Mouse (Mus musculus): ENCODE results near the gene Gm1043. TPM values are rescaled to one million over a fixed set of nuclear protein-coding genes. Genes with fewer than 3 reads are reported as not detected.
A peak's percentile ranks its signal among the peaks of the same experiment; 100 is the strongest.

Gene Gm1043
- polyA plus RNA-seq, 1 experiment = not detected

GRCm38 (mm10) chr5:37245651-37246050 lies 160.5 kb downstream of the Gm1043 start:
- H3K36me3 ChIP-seq (ENCODE audit: control insufficient read depth, insufficient read depth, low read length, poor library complexity, severe bottlenecking) = no peaks in the 10 kb centered on the region
- no peaks in the 10 kb centered on the region for H3K27me3 ChIP-seq (ENCODE audit: control insufficient read depth, insufficient read depth, low read length, poor library complexity, severe bottlenecking)
- peak overlapping the region; percentile 71 for H3K4me3 ChIP-seq (ENCODE audit: low read depth, low read length)
- peaks cover 5% of the 10 kb centered on the region for H3K4me1 ChIP-seq (ENCODE audit: control insufficient read depth, insufficient read depth, low read length)
- H3K9ac ChIP-seq (ENCODE audit: low read depth, poor library complexity, severe bottlenecking) = peak overlapping the region; percentile 67
- no peaks in the 10 kb centered on the region for H3K9me3 ChIP-seq (replicated peaks; ENCODE audit: control insufficient read depth, insufficient read depth, low read length, poor library complexity, severe bottlenecking)
- H3K27ac ChIP-seq (ENCODE audit: insufficient read depth, low read length) = peak overlapping the region; percentile 67
- 0 out of 2 replicates have a peak, but pooled peaks have one; percentile 5 for TF ChIP-seq EP300 (IDR thresholded peaks at IDR 0.05; ENCODE audit: insufficient read depth, low read depth, low read length)
- TF ChIP-seq POLR2A (IDR thresholded peaks at IDR 0.05; ENCODE audit: insufficient read depth, low read length) = no peak

- no peaks in the 10 kb centered on the region for H3K27me3 ChIP-seq (ENCODE audit: control insufficient read depth, insufficient read depth, low read length, poor library complexity, severe bottlenecking)
- peaks cover 5% of the 10 kb centered on the region for H3K4me1 ChIP-seq (ENCODE audit: control insufficient read depth, insufficient read depth, low read length)
- H3K27ac ChIP-seq (ENCODE audit: insufficient read depth, low read length) = peak overlapping the region; percentile 79
These were observed 161.2 kb downstream of the Gm1043 start for GRCm38 (mm10) chr5:37246138-37246910.

GRCm38 (mm10) chr5:37247456-37247855 lies 162.3 kb downstream of the Gm1043 start:
- H3K9ac ChIP-seq (ENCODE audit: low read depth, poor library complexity, severe bottlenecking) = no peak overlapping the region
- H3K27me3 ChIP-seq (ENCODE audit: control insufficient read depth, insufficient read depth, low read length, poor library complexity, severe bottlenecking) = no peaks in the 10 kb centered on the region
- peak overlapping the region; percentile 1; the same call in 1 of the 2 replicates for H3K4me3 ChIP-seq (ENCODE audit: low read depth, low read length)
- H3K4me1 ChIP-seq (ENCODE audit: control insufficient read depth, insufficient read depth, low read length) = peaks cover 5% of the 10 kb centered on the region
- no peaks in the 10 kb centered on the region for H3K36me3 ChIP-seq (ENCODE audit: control insufficient read depth, insufficient read depth, low read length, poor library complexity, severe bottlenecking)
- no peaks in the 10 kb centered on the region for H3K9me3 ChIP-seq (replicated peaks; ENCODE audit: control insufficient read depth, insufficient read depth, low read length, poor library complexity, severe bottlenecking)
- TF ChIP-seq EP300 (IDR thresholded peaks at IDR 0.05; ENCODE audit: insufficient read depth, low read depth, low read length) (peak; percentile 92), CTCF (IDR thresholded peaks at IDR 0.05; ENCODE audit: low read depth, low read length) (no peak), POLR2A (IDR thresholded peaks at IDR 0.05; ENCODE audit: insufficient read depth, low read length) (no peak)
- peak overlapping the region; percentile 66 for H3K27ac ChIP-seq (ENCODE audit: insufficient read depth, low read length)

More at GRCm38 (mm10) chr5:37246138-37246910, 161.2 kb downstream of the Gm1043 start:
- Histone ChIP-seq H3K36me3 (ENCODE audit: control insufficient read depth, insufficient read depth, low read length, poor library complexity, severe bottlenecking) (no peaks in the 10 kb centered on the region), H3K9me3 (replicated peaks; ENCODE audit: control insufficient read depth, insufficient read depth, low read length, poor library complexity, severe bottlenecking) (no peaks in the 10 kb centered on the region), H3K9ac (ENCODE audit: low read depth, poor library complexity, severe bottlenecking) (peak overlapping the region; percentile 67), H3K4me3 (ENCODE audit: low read depth, low read length) (peak overlapping the region; percentile 71)
- TF ChIP-seq CTCF (IDR thresholded peaks at IDR 0.05; ENCODE audit: low read depth, low read length) = no peak
- no peak for TF ChIP-seq POLR2A (IDR thresholded peaks at IDR 0.05; ENCODE audit: insufficient read depth, low read length)
- TF ChIP-seq EP300 (IDR thresholded peaks at IDR 0.05; ENCODE audit: insufficient read depth, low read depth, low read length) = peak; percentile 94

- H3K27ac ChIP-seq (ENCODE audit: insufficient read depth, low read length) = no peak overlapping the region
- no peaks in the 10 kb centered on the region for H3K9me3 ChIP-seq (replicated peaks; ENCODE audit: control insufficient read depth, insufficient read depth, low read length, poor library complexity, severe bottlenecking)
- peaks cover 2% of the 10 kb centered on the region for H3K4me1 ChIP-seq (ENCODE audit: control insufficient read depth, insufficient read depth, low read length)
- TF ChIP-seq EP300 (IDR thresholded peaks at IDR 0.05; ENCODE audit: insufficient read depth, low read depth, low read length) = peak; percentile 72
- no peak for TF ChIP-seq POLR2A (IDR thresholded peaks at IDR 0.05; ENCODE audit: insufficient read depth, low read length)
- no peak for TF ChIP-seq CTCF (IDR thresholded peaks at IDR 0.05; ENCODE audit: low read depth, low read length)
- no peak overlapping the region for H3K9ac ChIP-seq (ENCODE audit: low read depth, poor library complexity, severe bottlenecking)
- no peaks in the 10 kb centered on the region for H3K27me3 ChIP-seq (ENCODE audit: control insufficient read depth, insufficient read depth, low read length, poor library complexity, severe bottlenecking)
- no peak overlapping the region for H3K4me3 ChIP-seq (ENCODE audit: low read depth, low read length)
- no peaks in the 10 kb centered on the region for H3K36me3 ChIP-seq (ENCODE audit: control insufficient read depth, insufficient read depth, low read length, poor library complexity, severe bottlenecking)
These were observed 163.7 kb downstream of the Gm1043 start for GRCm38 (mm10) chr5:37248870-37249269.

GRCm38 (mm10) chr5:37251596-37251995 lies 166.4 kb downstream of the Gm1043 start:
- Histone ChIP-seq H3K36me3 (ENCODE audit: control insufficient read depth, insufficient read depth, low read length, poor library complexity, severe bottlenecking) (no peaks in the 10 kb centered on the region), H3K9me3 (replicated peaks; ENCODE audit: control insufficient read depth, insufficient read depth, low read length, poor library complexity, severe bottlenecking) (no peaks in the 10 kb centered on the region), H3K27me3 (ENCODE audit: control insufficient read depth, insufficient read depth, low read length, poor library complexity, severe bottlenecking) (no peaks in the 10 kb centered on the region), H3K4me3 (ENCODE audit: low read depth, low read length) (no peak overlapping the region), H3K27ac (ENCODE audit: insufficient read depth, low read length) (no peak overlapping the region), H3K4me1 (ENCODE audit: control insufficient read depth, insufficient read depth, low read length) (peaks cover 2% of the 10 kb centered on the region), H3K9ac (ENCODE audit: low read depth, poor library complexity, severe bottlenecking) (no peak overlapping the region)
- TF ChIP-seq CTCF (IDR thresholded peaks at IDR 0.05; ENCODE audit: low read depth, low read length) (no peak), POLR2A (IDR thresholded peaks at IDR 0.05; ENCODE audit: insufficient read depth, low read length) (no peak)

GRCm38 (mm10) chr5:37252101-37252804 lies 167.1 kb downstream of the Gm1043 start:
- Histone ChIP-seq H3K9me3 (replicated peaks; ENCODE audit: control insufficient read depth, insufficient read depth, low read length, poor library complexity, severe bottlenecking) (no peaks in the 10 kb centered on the region), H3K4me1 (ENCODE audit: control insufficient read depth, insufficient read depth, low read length) (peaks cover 2% of the 10 kb centered on the region), H3K9ac (ENCODE audit: low read depth, poor library complexity, severe bottlenecking) (no peak overlapping the region), H3K27me3 (ENCODE audit: control insufficient read depth, insufficient read depth, low read length, poor library complexity, severe bottlenecking) (no peaks in the 10 kb centered on the region), H3K27ac (ENCODE audit: insufficient read depth, low read length) (no peak overlapping the region), H3K36me3 (ENCODE audit: control insufficient read depth, insufficient read depth, low read length, poor library complexity, severe bottlenecking) (no peaks in the 10 kb centered on the region), H3K4me3 (ENCODE audit: low read depth, low read length) (no peak overlapping the region)
- no peak for TF ChIP-seq POLR2A (IDR thresholded peaks at IDR 0.05; ENCODE audit: insufficient read depth, low read length)
